Mouse (Mus musculus) heart, postnatal 36 days (tissue): ENCODE results near the gene 2310034C09Rik. TPM values are rescaled to one million over a fixed set of nuclear protein-coding genes. Genes with fewer than 3 reads are reported as not detected.
"Not testable (repeated sequence)": the region's sequence is repeated elsewhere in the genome, so short reads cannot be mapped to it uniquely, and the experiment has no call there.

Source experiments
- DNase-seq, 2 experiments: peaks; one replicate each; pipeline ENCODE4 v3.0.0; 2021 to 2022
- intact Hi-C: fragments of 180-260 bp; cut with DNase I; formaldehyde crosslinking; loops from one replicate; pipeline ENCODE4 v1.15.1; 2025
- total RNA-seq, 2 experiments: library from RNA; stranded (reverse); gene quantifications; 2 replicates each; pipeline ENCODE4 v1.2.3; 2021

Gene 2310034C09Rik
- total RNA-seq = not detected

DNA sequence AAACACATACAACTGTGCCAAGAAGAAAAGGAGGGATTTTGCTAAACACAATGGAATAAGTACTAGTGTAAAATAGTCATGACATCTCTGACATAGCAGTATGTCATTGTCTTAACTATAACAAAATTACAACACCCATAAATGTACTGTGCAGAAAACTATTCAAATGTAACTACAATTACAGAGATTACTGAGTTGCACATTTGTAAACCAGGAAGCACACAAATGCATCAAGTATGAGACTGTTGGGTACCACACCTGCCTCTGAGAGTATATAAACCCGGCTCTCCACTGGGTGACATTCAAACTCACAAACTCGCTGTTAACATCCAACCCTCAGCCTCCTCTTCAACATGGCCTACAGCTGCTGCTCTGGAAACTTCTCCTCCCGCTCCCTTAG, at the start of gene 2310034C09Rik:
TSS of gene 2310034C09Rik (plus strand) at position 301 of the 400 bp plus-strand sequence.
- DNase-seq, intact Hi-C loops: not testable (repeated sequence)

DNA sequence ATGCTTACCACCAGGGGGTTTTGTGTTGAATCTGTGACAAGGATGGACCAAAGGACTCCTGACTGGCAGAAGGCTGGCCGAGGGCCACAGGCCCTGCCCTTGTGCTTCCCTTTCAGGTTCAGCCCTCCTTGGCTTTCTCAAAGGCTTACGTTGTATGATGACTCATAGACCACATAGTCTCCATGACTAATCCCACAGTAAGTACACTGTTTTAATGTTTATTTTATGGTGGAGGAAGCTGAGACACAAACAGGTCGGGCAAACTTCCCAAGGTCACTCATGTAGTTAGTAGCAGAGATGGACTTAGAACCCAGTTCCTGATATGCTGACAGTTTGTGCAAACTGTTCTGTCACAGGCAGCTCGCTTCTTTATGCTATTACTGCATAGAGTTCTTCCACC, 47.9 kb upstream of the 2310034C09Rik start:
- intact Hi-C loops = no loop called here
- DNase-seq = no peak

GRCm38 (mm10) chr16:88711245-88711644, 47.4 kb upstream of the 2310034C09Rik start:
- intact Hi-C loops = no loop called here
- DNase-seq = no peak

GRCm38 (mm10) chr16:88716549-88716948, 42.1 kb upstream of the 2310034C09Rik start:
- intact Hi-C loops = no loop called here

DNA sequence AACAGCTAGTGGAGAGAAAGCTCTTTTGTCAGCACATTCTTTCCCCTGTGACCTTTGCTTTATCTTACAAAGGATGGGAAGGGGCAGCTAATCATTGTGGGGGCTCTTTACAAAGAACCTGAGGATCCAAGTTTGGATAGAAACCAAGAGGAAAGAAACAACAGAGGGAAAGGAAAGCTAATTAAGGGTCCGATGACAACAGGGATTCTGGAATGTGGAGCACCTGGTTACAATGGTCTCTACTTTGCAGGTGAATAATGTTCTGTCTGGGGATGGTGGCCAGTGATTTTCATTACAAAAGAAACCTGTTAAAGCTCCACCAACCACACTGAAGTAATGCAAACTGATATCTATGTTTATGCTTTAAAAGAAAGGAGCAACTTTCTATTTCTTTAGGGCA, 38.6 kb upstream of the 2310034C09Rik start:
- DNase-seq = no peak

More at GRCm38 (mm10) chr16:88716549-88716948, 42.1 kb upstream of the 2310034C09Rik start:
- DNase-seq = no peak

GRCm38 (mm10) chr16:88728812-88729275, 29.8 kb upstream of the 2310034C09Rik start, which contains the start of gene Krtap13-1:
TSS of gene Krtap13-1 (plus strand) at chr16:88728862.
- DNase-seq = no peak
- intact Hi-C loops = no loop called here

More for the DNA sequence above, 38.6 kb upstream of the 2310034C09Rik start:
- intact Hi-C loops = no loop called here

DNA sequence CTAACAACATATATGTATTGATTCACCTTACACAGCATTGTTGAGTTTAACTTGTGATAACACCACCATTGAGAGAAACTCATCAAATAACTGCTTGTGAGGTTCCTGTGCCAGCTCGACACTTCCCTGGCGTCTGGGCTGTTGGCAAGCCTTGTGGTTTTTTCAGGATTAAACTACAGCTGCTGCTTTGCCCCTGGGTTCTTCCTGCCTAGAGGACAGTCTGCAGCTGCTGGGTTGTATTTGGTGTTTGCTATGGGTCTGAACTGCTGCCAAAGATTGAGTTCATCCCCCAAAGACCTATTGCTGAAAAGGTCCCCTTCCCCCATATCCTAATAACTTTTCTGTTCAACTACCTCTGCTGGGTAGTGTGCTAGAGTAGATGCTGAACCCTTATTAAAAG, 23.3 kb upstream of the 2310034C09Rik start:
- intact Hi-C loops = no loop called here
- no peak for DNase-seq

DNA sequence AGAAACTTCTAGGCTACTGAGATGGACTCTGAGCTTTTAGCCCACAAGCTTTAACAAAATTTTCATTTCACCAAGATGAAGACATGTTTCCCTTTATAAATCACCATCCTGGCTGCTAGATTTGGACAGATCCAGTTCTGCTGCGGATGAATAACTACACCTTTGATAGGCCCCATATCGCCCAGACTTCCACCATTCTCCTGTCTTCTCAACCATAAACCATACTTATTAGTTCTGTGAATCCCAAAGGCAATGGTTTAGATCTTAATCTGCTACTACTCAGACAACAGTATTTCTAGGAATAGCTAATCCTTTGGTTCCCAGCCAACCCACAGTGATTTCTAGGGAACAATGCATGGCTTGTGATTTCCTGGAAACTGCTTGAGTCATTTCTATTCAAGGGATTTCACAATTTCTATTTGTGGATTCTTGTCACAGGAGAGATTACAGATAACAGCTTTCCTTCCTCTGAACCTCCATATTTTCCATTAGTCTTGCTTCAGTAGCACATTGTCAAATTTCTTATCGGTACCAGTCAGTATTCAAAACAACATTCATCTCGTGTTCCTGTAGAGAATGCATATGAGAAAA, 13.8 kb upstream of the 2310034C09Rik start:
- intact Hi-C loops = no loop called here
- DNase-seq = no peak

GRCm38 (mm10) chr16:88747943-88748342, 10.7 kb upstream of the 2310034C09Rik start:
- DNase-seq = no peak
- intact Hi-C loops = no loop called here

DNA sequence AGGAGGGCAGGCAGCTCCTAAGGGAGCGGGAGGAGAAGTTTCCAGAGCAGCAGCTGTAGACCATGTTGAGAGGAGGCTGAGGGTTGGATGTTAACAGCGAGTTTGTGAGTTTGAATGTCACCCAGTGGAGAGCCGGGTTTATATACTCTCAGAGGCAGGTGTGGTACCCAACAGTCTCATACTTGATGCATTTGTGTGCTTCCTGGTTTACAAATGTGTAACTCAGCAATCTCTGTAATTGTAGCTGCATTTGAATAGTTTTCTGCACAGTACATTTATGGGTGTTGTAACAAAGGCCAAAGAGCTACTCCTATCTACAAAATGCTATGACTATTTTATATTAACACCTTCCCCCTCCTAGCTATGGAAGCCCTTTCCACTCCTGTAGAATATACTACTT, 7.1 kb upstream of the 2310034C09Rik start, which contains the start of gene Krtap13:
TSS of gene Krtap13 (minus strand) at position 101 of the 400 bp plus-strand sequence.
- DNase-seq, intact Hi-C loops: not testable (repeated sequence)

- intact Hi-C loops = no loop called here
- DNase-seq = no peak
Observed at GRCm38 (mm10) chr16:88774106-88774505, 15.5 kb downstream of the 2310034C09Rik start, which contains the start of gene 2310057N15Rik. TSS of gene 2310057N15Rik (minus strand) at chr16:88774206.

GRCm38 (mm10) chr16:88777596-88777995, 18.9 kb downstream of the 2310034C09Rik start, which contains the start of gene Gm5965:
TSS of gene Gm5965 (plus strand) at chr16:88777896.
- no peak for DNase-seq
- intact Hi-C loops = no loop called here

GRCm38 (mm10) chr16:88786786-88787185, 28.1 kb downstream of the 2310034C09Rik start:
- no peak for DNase-seq
- intact Hi-C loops = no loop called here

Other genes starting within 250 kb of the 2310034C09Rik start
- not detected for gene Cldn8, start 195.7 kb upstream of the 2310034C09Rik start, total RNA-seq
- not detected for gene Krtap24-1, start 146.6 kb upstream of the 2310034C09Rik start, total RNA-seq
- not detected for gene 2310079G19Rik, start 131.2 kb upstream of the 2310034C09Rik start, total RNA-seq
- not detected for gene Krtap26-1, start 111.1 kb upstream of the 2310034C09Rik start, total RNA-seq
- not detected for gene Krtap27-1, start 87.2 kb upstream of the 2310034C09Rik start, total RNA-seq
- gene 2310061N02Rik, start 50.9 kb upstream of the 2310034C09Rik start, total RNA-seq = not detected
- gene Krtap13-1, start 30.0 kb upstream of the 2310034C09Rik start, total RNA-seq = not detected
- gene Krtap13, start 7.2 kb upstream of the 2310034C09Rik start, total RNA-seq = not detected
- gene 2310057N15Rik, start 15.4 kb downstream of the 2310034C09Rik start, total RNA-seq = not detected
- gene Gm5965, start 19.0 kb downstream of the 2310034C09Rik start, total RNA-seq = not detected
- not detected for gene Gm20741, start 53.4 kb downstream of the 2310034C09Rik start, total RNA-seq
- not detected for gene Krtap15, start 61.4 kb downstream of the 2310034C09Rik start, total RNA-seq
- not detected for gene Krtap14, start 67.3 kb downstream of the 2310034C09Rik start, total RNA-seq
- gene Krtap19-1, start 110.6 kb downstream of the 2310034C09Rik start, total RNA-seq = not detected
- gene Krtap19-2, start 115.4 kb downstream of the 2310034C09Rik start, total RNA-seq = not detected
- gene Krtap19-3, start 119.2 kb downstream of the 2310034C09Rik start, total RNA-seq = not detected
- gene Krtap19-4, start 126.2 kb downstream of the 2310034C09Rik start, total RNA-seq = not detected
- not detected for gene Krtap19-5, start 137.6 kb downstream of the 2310034C09Rik start, total RNA-seq
- gene Krtap19-9b, start 173.4 kb downstream of the 2310034C09Rik start, total RNA-seq = not detected
- gene Krtap16-3, start 204.0 kb downstream of the 2310034C09Rik start, total RNA-seq = not detected